Mouse (Mus musculus) embryonic facial prominence, embryonic 13.5 days (tissue): Measurements from ENCODE around the gene Ppp1r9b. TPM values are rescaled to one million over a fixed set of nuclear protein-coding genes. Genes with fewer than 3 reads are reported as not detected.

Experiments
- ATAC-seq: fragments of 200-750 bp; cut with Nextera tagmentation; 2 replicates; pipeline ENCODE4 v1.8.0; 2017; ENCODE audit warnings: low read depth; ENCODE audit not compliant: insufficient number of reproducible peaks, insufficient read depth, low FRiP score, low TSS enrichment
- H3K27ac ChIP-seq: fragments of 300-500 bp; sonication (generic); 2 replicates; pipeline ENCODE4 v1.5.1; 2015; ENCODE audit warnings: moderate library complexity, mild to moderate bottlenecking, inconsistent platforms
- H3K27me3 ChIP-seq: fragments of 300-500 bp; sonication (generic); 2 replicates; pipeline ENCODE4 v1.6.1; 2015; ENCODE audit warnings: mild to moderate bottlenecking, inconsistent platforms
- H3K36me3 ChIP-seq: fragments of 300-500 bp; sonication (generic); 2 replicates; pipeline ENCODE4 v1.6.1; 2015; ENCODE audit warnings: mild to moderate bottlenecking, inconsistent platforms
- H3K4me1 ChIP-seq: fragments of 300-500 bp; sonication (generic); 2 replicates; pipeline ENCODE4 v1.6.1; 2015; ENCODE audit warnings: inconsistent platforms
- H3K4me2 ChIP-seq: fragments of 300-500 bp; sonication (generic); 2 replicates; pipeline ENCODE4 v1.6.1; 2015; ENCODE audit warnings: moderate library complexity, mild to moderate bottlenecking, inconsistent platforms
- H3K4me3 ChIP-seq: fragments of 300-500 bp; sonication (generic); 2 replicates; pipeline ENCODE4 v1.5.1; 2015; ENCODE audit warnings: mild to moderate bottlenecking, inconsistent platforms
- H3K9ac ChIP-seq: fragments of 300-500 bp; sonication (generic); 2 replicates; pipeline ENCODE4 v1.6.1; 2015; ENCODE audit warnings: mild to moderate bottlenecking, inconsistent platforms
- H3K9me3 ChIP-seq: fragments of 300-500 bp; sonication (generic); 2 replicates; pipeline ENCODE4 v1.6.1; 2016; ENCODE audit warnings: inconsistent platforms
- WGBS: fragments of 180-500 bp; shearing (Covaris S2); methylation state at CpG from one replicate; pipeline ENCODE4 v1.1.7; 2015; ENCODE audit warnings: mixed read lengths; 5-methylcytosine and 5-hydroxymethylcytosine counted together
- polyA plus RNA-seq: library from polyadenylated mRNA; unstranded; fragments of >200 nt; fragmentation: Nextera tagmentation; extraction: Ambion mirVana; gene quantifications from 2 replicates; pipeline ENCODE4 v1.2.1, GENCODE M21; 2015

Ppp1r9b gene
- polyA plus RNA-seq, 1 experiment from 2014 or later, result 13.2 TPM

- peaks cover 40% of the 10 kb centered on the region for H3K36me3 ChIP-seq
- WGBS, result 83% methylated on average over 4 of the region's 4 CpGs
- peak overlapping the region; percentile 61 for H3K4me3 ChIP-seq
- peak overlapping the region; percentile 82 for H3K9ac ChIP-seq
- peak overlapping the region; percentile 84 for H3K4me2 ChIP-seq
- H3K27ac ChIP-seq, result no peak overlapping the region
- peaks cover 16% of the 10 kb centered on the region for H3K4me1 ChIP-seq
- H3K27me3 ChIP-seq, result no peaks in the 10 kb centered on the region
- ATAC-seq, result no peak
- H3K9me3 ChIP-seq, result no peaks in the 10 kb centered on the region
Measured at GRCm38 (mm10) chr11:95039766-95040165, 48.9 kb downstream of the Ppp1r9b start.

- Histone ChIP-seq H3K4me1 (peaks cover 16% of the 10 kb centered on the region), H3K4me3 (peak overlapping the region; percentile 61), H3K27ac (peak overlapping the region; percentile 68), H3K9me3 (no peaks in the 10 kb centered on the region), H3K9ac (peak overlapping the region; percentile 82), H3K27me3 (no peaks in the 10 kb centered on the region), H3K36me3 (peaks cover 32% of the 10 kb centered on the region), H3K4me2 (peak overlapping the region; percentile 84)
- ATAC-seq, result no peak
- under 1% methylated on average over 20 of the region's 20 CpGs for WGBS
Measured at GRCm38 (mm10) chr11:95040491-95041138, 49.8 kb downstream of the Ppp1r9b start.

GRCm38 (mm10) chr11:95041139-95041609 is 50.3 kb downstream of the Ppp1r9b start, which contains the start of gene Pdk2:
TSS of gene Pdk2 (minus strand) at chr11:95041354.
- peak within 1 kb of the TSS; percentile 61 for H3K4me3 ChIP-seq
- peaks cover 27% of the 10 kb centered on the region for H3K36me3 ChIP-seq
- under 1% methylated on average over 41 of the region's 41 CpGs for WGBS
- H3K9me3 ChIP-seq, result no peaks in the 10 kb centered on the region
- H3K9ac ChIP-seq, result peak within 1 kb of the TSS; percentile 82
- peaks cover 16% of the 10 kb centered on the region for H3K4me1 ChIP-seq
- peak; percentile 94 for ATAC-seq
- H3K27ac ChIP-seq, result peak within 1 kb of the TSS; percentile 68
- no peaks in the 10 kb centered on the region for H3K27me3 ChIP-seq
- H3K4me2 ChIP-seq, result peak within 1 kb of the TSS; percentile 84

- H3K4me3 ChIP-seq, result peak overlapping the region; percentile 61
- peaks cover 18% of the 10 kb centered on the region for H3K36me3 ChIP-seq
- no peaks in the 10 kb centered on the region for H3K27me3 ChIP-seq
- H3K27ac ChIP-seq, result peak overlapping the region; percentile 68; the same call in 1 of the 2 replicates
- H3K9ac ChIP-seq, result peak overlapping the region; percentile 58; the same call in 1 of the 2 replicates
- no peak for ATAC-seq
- WGBS, result 2% methylated on average over 11 of the region's 11 CpGs
- H3K4me2 ChIP-seq, result peak overlapping the region; percentile 84
- H3K4me1 ChIP-seq, result peaks cover 16% of the 10 kb centered on the region
- no peaks in the 10 kb centered on the region for H3K9me3 ChIP-seq
Measured at GRCm38 (mm10) chr11:95042096-95042495, 51.3 kb downstream of the Ppp1r9b start.

- ATAC-seq, result no peak
Measured at GRCm38 (mm10) chr11:95043060-95043459, 52.2 kb downstream of the Ppp1r9b start.

GRCm38 (mm10) chr11:95043608-95044007 is 52.8 kb downstream of the Ppp1r9b start:
- H3K36me3 ChIP-seq, result peaks cover 5% of the 10 kb centered on the region; the same call in 1 of the 2 replicates
- no peaks in the 10 kb centered on the region for H3K9me3 ChIP-seq
- no peak overlapping the region for H3K27ac ChIP-seq
- no peak overlapping the region for H3K4me3 ChIP-seq
- no peaks in the 10 kb centered on the region for H3K27me3 ChIP-seq
- ATAC-seq, result no peak
- 52% methylated on average over 7 of the region's 7 CpGs for WGBS
- H3K4me2 ChIP-seq, result no peak overlapping the region
- peaks cover 16% of the 10 kb centered on the region for H3K4me1 ChIP-seq
- no peak overlapping the region for H3K9ac ChIP-seq

More at GRCm38 (mm10) chr11:95043060-95043459, 52.2 kb downstream of the Ppp1r9b start:
- no peak overlapping the region for H3K4me3 ChIP-seq
- H3K9me3 ChIP-seq, result no peaks in the 10 kb centered on the region
- no peak overlapping the region for H3K4me2 ChIP-seq
- H3K4me1 ChIP-seq, result peaks cover 16% of the 10 kb centered on the region
- H3K27ac ChIP-seq, result no peak overlapping the region
- no peaks in the 10 kb centered on the region for H3K27me3 ChIP-seq
- WGBS, result 84% methylated on average over 4 of the region's 4 CpGs
- H3K9ac ChIP-seq, result no peak overlapping the region
- peaks cover 11% of the 10 kb centered on the region for H3K36me3 ChIP-seq

GRCm38 (mm10) chr11:95044185-95044870 is 53.5 kb downstream of the Ppp1r9b start:
- no peak for ATAC-seq
- H3K4me3 ChIP-seq, result no peak overlapping the region
- no peak overlapping the region for H3K4me2 ChIP-seq
- WGBS, result 50% methylated on average over 12 of the region's 13 CpGs
- H3K4me1 ChIP-seq, result peaks cover 16% of the 10 kb centered on the region
- H3K27me3 ChIP-seq, result no peaks in the 10 kb centered on the region
- H3K27ac ChIP-seq, result no peak overlapping the region
- no peaks in the 10 kb centered on the region for H3K9me3 ChIP-seq
- no peaks in the 10 kb centered on the region for H3K36me3 ChIP-seq
- 0 out of 2 replicates have a peak overlapping the region, but pooled peaks have one; percentile 27 for H3K9ac ChIP-seq

- WGBS, result 58% methylated on average over 9 of the region's 9 CpGs
- ATAC-seq, result no peak
- no peaks in the 10 kb centered on the region for H3K36me3 ChIP-seq
- no peak overlapping the region for H3K4me3 ChIP-seq
- no peaks in the 10 kb centered on the region; the same call in 1 of the 2 replicates for H3K4me1 ChIP-seq
- H3K9me3 ChIP-seq, result no peaks in the 10 kb centered on the region
- no peak overlapping the region for H3K9ac ChIP-seq
- no peak overlapping the region for H3K4me2 ChIP-seq
- H3K27me3 ChIP-seq, result no peaks in the 10 kb centered on the region
- no peak overlapping the region for H3K27ac ChIP-seq
Measured at GRCm38 (mm10) chr11:95046980-95047680, 56.3 kb downstream of the Ppp1r9b start.

GRCm38 (mm10) chr11:95053062-95053461 is 62.2 kb downstream of the Ppp1r9b start:
- ATAC-seq, result no peak

More at GRCm38 (mm10) chr11:95053062-95053461, 62.2 kb downstream of the Ppp1r9b start:
- H3K9ac ChIP-seq, result no peak overlapping the region
- H3K27ac ChIP-seq, result no peak overlapping the region
- H3K9me3 ChIP-seq, result no peaks in the 10 kb centered on the region
- peaks cover 25% of the 10 kb centered on the region for H3K27me3 ChIP-seq
- H3K4me3 ChIP-seq, result no peak overlapping the region
- 77% methylated on average over 9 of the region's 9 CpGs for WGBS
- H3K4me2 ChIP-seq, result no peak overlapping the region
- peaks cover 8% of the 10 kb centered on the region; the same call in 1 of the 2 replicates for H3K4me1 ChIP-seq
- no peaks in the 10 kb centered on the region for H3K36me3 ChIP-seq
